Mouse (Mus musculus): ENCODE results near the gene Tmem210.

GRCm38 (mm10) chr2:25291184-25292053 lies 3.5 kb downstream of the Tmem210 start:
- TF ChIP-seq EP300 (IDR thresholded peaks at IDR 0.05; ENCODE audit: low read depth): no peak
- TF ChIP-seq CTCF (IDR thresholded peaks at IDR 0.05; ENCODE audit: low read depth): no peak
